Mouse (Mus musculus) megakaryocyte, embryonic 14.5 days (primary cell): ENCODE measurements around the gene Jmjd1c. TPM values are rescaled to one million over a fixed set of nuclear protein-coding genes. Genes with fewer than 3 reads are reported as not detected.

Experiments used
- H3K27me3 ChIP-seq: replicated peaks from 2 replicates; pipeline ENCODE3; 2012; ENCODE audit warnings: inconsistent platforms
- H3K36me3 ChIP-seq: replicated peaks from 2 replicates; pipeline ENCODE3; 2012; ENCODE audit warnings: low read length, inconsistent platforms, mixed read lengths
- H3K4me1 ChIP-seq: 2 replicates; pipeline ENCODE4 v1.6.1; 2012; ENCODE audit warnings: inconsistent platforms
- H3K4me3 ChIP-seq: replicated peaks from 2 replicates; pipeline ENCODE3; 2012; ENCODE audit warnings: moderate library complexity, mild to moderate bottlenecking, inconsistent platforms
- H3K9me3 ChIP-seq: 2 replicates; pipeline ENCODE4 v1.6.1; 2012; ENCODE audit warnings: inconsistent platforms
- FLI1 ChIP-seq: IDR thresholded peaks from 2 replicates; pipeline ENCODE4 v1.6.1; 2012; ENCODE audit warnings: low read length, inconsistent platforms, mixed read lengths
- GATA1 ChIP-seq: IDR thresholded peaks from 3 replicates; pipeline ENCODE4 v1.6.1; 2012; ENCODE audit warnings: mixed read lengths, low read length, inconsistent platforms, borderline replicate concordance
- polyA plus RNA-seq: library from polyadenylated mRNA; stranded (reverse); fragments of >175 nt; gene quantifications from 2 replicates; pipeline ENCODE4 v1.2.3, GENCODE M21; 2012; ENCODE audit warnings: low replicate concordance; ENCODE audit not compliant: insufficient read depth

Gene Jmjd1c
- polyA plus RNA-seq, 1 experiment: 0.47 TPM

DNA sequence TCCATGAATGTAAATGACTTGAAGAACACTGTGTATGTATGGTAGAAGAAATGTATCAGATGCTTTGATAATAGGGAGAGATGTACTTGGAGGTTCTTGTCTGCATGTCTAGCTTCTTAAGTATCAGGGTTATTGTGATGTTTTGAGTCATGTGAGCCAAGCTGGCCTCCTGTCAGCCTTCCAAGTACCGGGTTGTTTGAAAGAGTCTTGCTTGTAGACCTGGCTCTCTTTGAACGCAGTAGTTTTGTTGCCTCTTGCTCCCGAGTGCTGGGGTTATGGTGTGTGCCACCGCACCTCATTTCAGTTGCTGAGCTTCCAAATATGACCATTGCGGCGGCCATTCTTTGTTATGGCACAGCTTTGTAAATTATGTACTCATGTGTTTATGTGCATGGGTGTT, 154.9 kb downstream of the Jmjd1c start:
- Histone ChIP-seq H3K4me1 (peaks cover 27% of the 10 kb centered on the region), H3K36me3 (peaks cover 98% of the 10 kb centered on the region), H3K9me3 (no peaks in the 10 kb centered on the region), H3K4me3 (no peak overlapping the region), H3K27me3 (no peaks in the 10 kb centered on the region)
- TF ChIP-seq FLI1 (no peak), GATA1 (no peak)

DNA sequence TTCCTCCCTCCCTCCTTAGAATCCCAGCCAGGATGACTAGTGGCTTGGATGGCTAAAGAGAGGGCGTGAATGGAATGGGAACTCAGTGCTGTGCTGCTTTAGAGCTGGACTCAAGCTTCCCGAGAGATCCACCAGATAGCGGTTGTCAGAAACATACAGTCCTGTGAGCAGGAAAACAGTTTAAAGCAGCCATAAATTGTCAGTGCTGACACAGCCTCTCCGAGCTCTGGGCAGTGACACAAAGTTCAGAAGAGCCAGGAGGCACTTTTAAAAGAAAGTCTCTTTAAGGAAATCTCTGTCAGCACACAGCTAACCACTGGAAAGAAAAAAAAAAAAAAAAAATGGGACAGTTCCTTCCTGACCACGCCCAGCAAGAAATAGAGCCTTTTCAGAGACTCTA, 156.4 kb downstream of the Jmjd1c start:
- TF ChIP-seq GATA1: no peak
- no peak for TF ChIP-seq FLI1
- H3K4me3 ChIP-seq: no peak overlapping the region
- no peaks in the 10 kb centered on the region for H3K27me3 ChIP-seq
- H3K4me1 ChIP-seq: peaks cover 27% of the 10 kb centered on the region
- H3K9me3 ChIP-seq: no peaks in the 10 kb centered on the region
- peaks cover 98% of the 10 kb centered on the region for H3K36me3 ChIP-seq

DNA sequence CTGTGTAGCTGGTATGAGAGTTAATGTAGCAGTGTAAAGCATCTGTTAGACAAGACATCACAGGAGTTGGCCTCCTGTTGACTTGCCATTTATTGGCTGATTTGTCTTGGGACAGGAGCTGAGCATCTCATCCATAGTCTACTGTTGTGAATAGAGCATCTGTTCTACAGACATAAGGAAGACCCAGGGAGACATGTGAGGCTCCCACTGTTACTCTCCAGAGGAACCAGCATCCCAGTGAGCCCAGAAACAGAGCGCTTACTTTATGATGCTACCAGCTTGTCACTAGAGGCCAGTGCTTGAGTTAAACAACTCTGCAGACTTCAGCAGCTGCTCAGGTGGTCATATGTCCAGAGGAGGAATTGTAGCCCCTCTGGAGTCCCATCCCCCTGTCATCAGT, 157.2 kb downstream of the Jmjd1c start:
- H3K36me3 ChIP-seq: peaks cover 97% of the 10 kb centered on the region
- H3K4me1 ChIP-seq: peaks cover 27% of the 10 kb centered on the region
- TF ChIP-seq FLI1 (no peak), GATA1 (no peak)
- no peaks in the 10 kb centered on the region for H3K9me3 ChIP-seq
- H3K27me3 ChIP-seq: no peaks in the 10 kb centered on the region
- H3K4me3 ChIP-seq: no peak overlapping the region

DNA sequence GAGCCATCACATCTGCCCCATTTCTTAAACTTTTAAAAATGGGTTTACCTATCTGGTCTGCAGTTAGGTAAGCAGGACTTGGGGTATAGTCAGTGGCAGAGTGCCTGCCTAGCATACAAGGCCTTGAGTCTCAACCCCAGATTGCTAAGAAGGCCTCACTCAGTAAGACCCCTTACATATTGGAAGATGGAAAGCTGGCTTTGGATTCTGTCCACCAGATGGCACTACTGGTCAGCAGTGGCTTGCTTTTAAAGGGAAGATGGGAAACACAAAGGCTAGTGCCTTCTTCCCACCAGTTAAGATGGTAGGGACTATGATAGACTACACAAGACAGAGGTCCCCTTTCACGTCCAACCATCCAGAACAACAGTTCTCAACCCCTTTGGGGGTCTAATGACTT, 168.9 kb downstream of the Jmjd1c start:
- Histone ChIP-seq H3K27me3 (no peaks in the 10 kb centered on the region), H3K36me3 (peaks cover 47% of the 10 kb centered on the region), H3K9me3 (peaks cover 4% of the 10 kb centered on the region), H3K4me1 (no peaks in the 10 kb centered on the region), H3K4me3 (no peak overlapping the region)
- TF ChIP-seq FLI1 (no peak), GATA1 (no peak)

DNA sequence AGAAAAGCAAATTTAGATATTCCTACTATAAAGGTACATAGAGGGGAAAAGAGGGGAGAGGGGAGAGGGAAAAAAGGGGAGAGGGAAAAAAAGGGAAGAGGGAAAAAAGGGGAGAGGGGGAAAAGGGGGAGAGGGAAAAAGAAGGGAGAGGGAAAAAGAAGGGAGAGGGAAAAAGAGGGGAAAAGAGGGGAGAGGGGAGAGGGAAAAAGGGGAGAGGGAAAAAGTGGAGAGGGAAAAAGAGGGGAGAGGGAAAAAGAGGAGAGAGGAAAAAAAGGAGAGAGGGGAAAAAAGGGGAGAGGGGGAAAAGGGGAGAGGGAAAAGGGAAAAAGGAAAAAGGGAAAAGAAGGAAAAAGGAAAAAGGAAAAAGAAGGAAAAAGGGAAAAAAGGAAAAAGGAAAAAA, 180.0 kb downstream of the Jmjd1c start:
- no peak for TF ChIP-seq FLI1
- no peak for TF ChIP-seq GATA1
- H3K4me1 ChIP-seq: peaks cover 8% of the 10 kb centered on the region
- H3K36me3 ChIP-seq: peaks cover 49% of the 10 kb centered on the region
- H3K4me3 ChIP-seq: no peak overlapping the region
- H3K9me3 ChIP-seq: no peaks in the 10 kb centered on the region
- no peaks in the 10 kb centered on the region for H3K27me3 ChIP-seq

DNA sequence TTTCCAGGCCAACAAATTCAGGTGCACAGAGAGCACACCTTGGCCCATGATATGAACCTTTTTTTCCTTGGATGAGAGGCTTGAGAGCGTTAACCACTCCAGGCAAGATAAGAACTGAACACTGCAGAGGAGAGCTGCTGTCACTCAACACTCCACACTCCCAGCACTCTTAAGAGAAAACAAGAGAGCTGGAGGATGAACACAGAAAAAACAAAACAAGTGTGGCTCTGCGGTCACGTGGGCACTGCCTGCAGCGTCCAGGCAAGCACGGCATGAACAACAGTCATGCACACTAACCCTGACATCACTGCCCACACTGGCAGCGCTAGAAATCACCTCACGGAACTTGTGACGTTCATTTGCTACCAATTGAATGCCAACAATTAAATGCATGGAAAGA, 185.9 kb downstream of the Jmjd1c start:
- Histone ChIP-seq H3K4me1 (peaks cover 41% of the 10 kb centered on the region), H3K36me3 (peaks cover 5% of the 10 kb centered on the region), H3K4me3 (peak overlapping the region; percentile 76), H3K27me3 (no peaks in the 10 kb centered on the region), H3K9me3 (no peaks in the 10 kb centered on the region)
- no peak for TF ChIP-seq GATA1
- no peak for TF ChIP-seq FLI1

DNA sequence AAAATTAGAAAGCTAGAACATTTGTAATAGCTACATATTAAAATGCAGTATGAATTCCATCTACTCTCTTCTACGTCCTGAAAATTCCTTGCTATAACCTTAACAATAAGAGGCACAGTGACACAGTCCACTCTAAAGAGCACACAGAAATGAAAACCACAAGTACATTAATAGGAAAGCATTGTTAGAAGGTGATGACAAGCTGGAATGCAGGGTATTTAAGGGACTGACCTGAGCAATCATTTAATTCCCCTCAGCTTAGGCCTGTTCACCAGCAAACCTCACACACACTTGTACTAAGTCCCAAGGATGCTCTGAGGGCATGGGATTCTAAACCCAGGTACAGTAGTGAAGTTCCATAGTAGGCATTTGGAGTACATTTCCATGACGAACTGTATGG, 186.6 kb downstream of the Jmjd1c start:
- H3K36me3 ChIP-seq: peaks cover 5% of the 10 kb centered on the region
- no peaks in the 10 kb centered on the region for H3K9me3 ChIP-seq
- H3K4me3 ChIP-seq: no peak overlapping the region
- TF ChIP-seq FLI1 (no peak), GATA1 (no peak)
- H3K4me1 ChIP-seq: peaks cover 40% of the 10 kb centered on the region
- no peaks in the 10 kb centered on the region for H3K27me3 ChIP-seq

DNA sequence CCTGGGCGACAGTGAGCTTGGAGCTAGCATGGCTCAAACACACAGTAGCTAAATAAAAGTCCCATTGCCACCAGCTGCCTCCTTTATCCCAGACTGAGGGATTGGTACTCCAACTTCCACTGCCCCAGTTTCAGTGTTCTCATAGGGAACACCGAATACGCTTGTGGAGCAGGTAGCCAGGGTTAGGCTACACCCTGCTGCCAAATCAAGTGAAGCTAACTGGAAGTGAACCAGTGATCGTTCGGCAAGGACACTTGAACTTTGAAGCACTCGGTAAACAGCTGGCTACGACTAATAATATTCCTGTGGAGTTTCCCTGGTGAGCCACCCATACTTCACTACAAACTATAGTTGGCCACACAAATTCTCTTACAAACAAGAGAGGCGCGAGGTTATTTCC, 187.6 kb downstream of the Jmjd1c start:
- H3K4me3 ChIP-seq: peak overlapping the region; percentile 97
- TF ChIP-seq FLI1 (no peak), GATA1 (no peak)
- no peaks in the 10 kb centered on the region for H3K27me3 ChIP-seq
- no peaks in the 10 kb centered on the region for H3K9me3 ChIP-seq
- peaks cover 1% of the 10 kb centered on the region for H3K36me3 ChIP-seq
- peaks cover 47% of the 10 kb centered on the region for H3K4me1 ChIP-seq

DNA sequence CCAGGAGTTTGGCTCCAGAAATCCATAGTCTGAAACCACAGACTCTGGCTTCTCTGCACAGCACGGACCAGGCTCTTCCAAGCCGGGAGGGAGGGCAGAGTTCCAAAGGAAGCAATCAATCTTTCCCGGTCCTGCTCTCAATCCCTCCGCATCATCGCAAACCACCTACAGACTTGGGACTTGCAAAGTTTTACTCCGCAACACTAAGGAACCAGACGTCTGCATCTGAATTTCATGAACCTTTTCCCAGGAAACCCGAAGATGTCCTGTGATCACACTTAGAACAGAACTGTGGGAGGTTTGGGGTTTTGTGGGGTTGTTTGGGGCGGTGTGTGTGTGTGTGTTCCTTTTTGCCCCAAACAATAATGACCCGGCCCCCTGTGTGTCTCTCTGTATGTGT, 188.4 kb downstream of the Jmjd1c start:
- no peaks in the 10 kb centered on the region for H3K36me3 ChIP-seq
- peaks cover 49% of the 10 kb centered on the region for H3K4me1 ChIP-seq
- TF ChIP-seq GATA1 (no peak), FLI1 (no peak)

DNA sequence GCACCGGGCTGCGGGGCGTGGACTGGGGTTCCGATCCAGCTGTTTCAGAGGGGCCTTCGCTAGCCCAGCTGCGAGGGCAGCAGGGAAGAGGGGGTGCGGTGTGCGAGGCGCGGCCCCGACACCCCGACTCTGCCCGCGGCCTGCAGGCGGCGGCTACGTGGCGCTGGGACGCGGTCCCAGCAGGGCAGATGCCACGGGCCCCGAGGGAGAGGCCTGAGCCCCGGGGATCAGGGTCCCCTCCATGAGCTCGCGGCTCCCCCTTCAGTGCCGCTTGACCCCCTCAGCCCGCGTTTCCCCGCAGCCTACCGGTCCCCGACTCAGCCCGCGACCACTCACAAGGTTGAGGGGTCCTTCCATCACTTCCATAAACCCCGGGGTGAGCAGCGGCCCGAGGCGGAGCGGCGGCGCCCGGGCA, 188.8 kb downstream of the Jmjd1c start:
- Histone ChIP-seq H3K4me3 (peak overlapping the region; percentile 97), H3K4me1 (peaks cover 51% of the 10 kb centered on the region)
- TF ChIP-seq FLI1 (no peak), GATA1 (no peak)

More for the DNA sequence above, 188.4 kb downstream of the Jmjd1c start:
- Histone ChIP-seq H3K4me3 (peak overlapping the region; percentile 97), H3K27me3 (no peaks in the 10 kb centered on the region), H3K9me3 (no peaks in the 10 kb centered on the region)

DNA sequence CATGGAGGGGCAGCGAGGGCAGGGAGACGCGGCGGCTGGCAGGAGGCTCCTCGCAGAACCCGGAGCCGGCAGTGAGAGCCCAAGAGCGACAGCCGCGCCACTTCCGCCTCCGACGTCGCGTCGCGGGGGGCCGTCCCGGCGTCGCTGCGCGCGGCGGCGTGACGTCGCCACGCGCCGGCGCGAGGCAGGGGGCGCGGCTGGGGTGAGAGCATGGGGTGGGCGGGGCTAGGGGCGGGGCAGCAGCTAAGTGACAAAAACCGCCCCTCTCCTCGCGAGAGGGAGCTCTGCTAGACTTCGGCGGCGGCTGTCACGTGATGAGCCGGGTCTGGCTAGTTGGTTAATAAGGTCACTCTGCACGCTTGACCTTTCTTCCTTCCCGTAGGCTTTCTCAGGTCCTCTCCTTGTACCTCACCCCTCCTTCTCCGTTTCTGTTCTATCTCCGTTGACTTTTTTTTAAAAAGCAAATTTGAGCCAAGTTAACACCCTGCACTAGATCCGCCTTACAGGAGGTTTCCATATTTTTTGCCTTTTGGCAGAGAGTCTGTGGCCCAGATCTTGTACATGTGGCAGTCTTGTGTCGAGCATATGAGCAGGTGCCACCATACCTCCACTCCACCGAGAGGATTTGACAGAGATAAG, 189.4 kb downstream of the Jmjd1c start, which contains the start of gene Nrbf2:
Gene Nrbf2 (minus strand): TSS at position 130 of the 639 bp plus-strand sequence.
- Histone ChIP-seq H3K9me3 (no peaks in the 10 kb centered on the region; the same call in 1 of the 2 replicates), H3K27me3 (no peaks in the 10 kb centered on the region), H3K4me3 (peak within 1 kb of the TSS; percentile 97), H3K4me1 (peaks cover 53% of the 10 kb centered on the region), H3K36me3 (no peaks in the 10 kb centered on the region)
- no peak for TF ChIP-seq GATA1
- no peak for TF ChIP-seq FLI1

More for the DNA sequence above, 188.8 kb downstream of the Jmjd1c start:
- Histone ChIP-seq H3K36me3 (no peaks in the 10 kb centered on the region), H3K9me3 (no peaks in the 10 kb centered on the region; the same call in 1 of the 2 replicates), H3K27me3 (no peaks in the 10 kb centered on the region)
